Mouse (Mus musculus) heart, embryonic 12.5 days (tissue): ENCODE measurements at regions not wholly inside any gene's neighbourhood (a gene's known extent, or its start where the extent isn't known, plus 50 kb on each side); places are given as distances from the start of the nearest gene placed in this dataset.

ENCODE experiments used
- ATAC-seq: fragments of 200-750 bp; cut with Nextera tagmentation; 2 replicates; pipeline ENCODE4 v1.8.0; 2017; ENCODE audit warnings: moderate TSS enrichment, moderate library complexity; ENCODE audit not compliant: insufficient number of reproducible peaks, low FRiP score
- H3K27ac ChIP-seq: fragments of 300-500 bp; sonication (generic); 2 replicates; pipeline ENCODE4 v1.5.1; 2016; ENCODE audit warnings: mild to moderate bottlenecking, moderate library complexity; ENCODE audit not compliant: poor library complexity, severe bottlenecking
- H3K27me3 ChIP-seq: fragments of 300-500 bp; sonication (generic); replicated peaks from 2 replicates; pipeline ENCODE4 v1.6.1; 2016; ENCODE audit warnings: mild to moderate bottlenecking, moderate library complexity
- H3K36me3 ChIP-seq: fragments of 300-500 bp; sonication (generic); 2 replicates; pipeline ENCODE4 v1.6.1; 2016; ENCODE audit warnings: mild to moderate bottlenecking, moderate library complexity
- H3K4me1 ChIP-seq: fragments of 300-500 bp; sonication (generic); replicated peaks from 2 replicates; pipeline ENCODE4 v1.6.1; 2016; ENCODE audit warnings: mild to moderate bottlenecking
- H3K4me2 ChIP-seq: fragments of 300-500 bp; sonication (generic); 2 replicates; pipeline ENCODE4 v1.6.1; 2016; ENCODE audit warnings: mild to moderate bottlenecking, moderate library complexity
- H3K4me3 ChIP-seq: fragments of 300-500 bp; sonication (generic); 2 replicates; pipeline ENCODE4 v1.5.1; 2016; ENCODE audit warnings: mild to moderate bottlenecking
- H3K9ac ChIP-seq: fragments of 300-500 bp; sonication (generic); 2 replicates; pipeline ENCODE4 v1.6.1; 2016; ENCODE audit warnings: mild to moderate bottlenecking, moderate library complexity
- H3K9me3 ChIP-seq: fragments of 300-500 bp; sonication (generic); replicated peaks from 2 replicates; pipeline ENCODE4 v1.6.1; 2016; ENCODE audit warnings: mild to moderate bottlenecking, moderate library complexity
- WGBS: fragments of 180-500 bp; shearing (Covaris S2); methylation state at CpG from one replicate; pipeline ENCODE4 v1.1.7; 2016; 5-methylcytosine and 5-hydroxymethylcytosine counted together

- H3K9ac ChIP-seq, result no peak overlapping the region
- no peaks in the 10 kb centered on the region for H3K36me3 ChIP-seq
- H3K4me1 ChIP-seq, result no peaks in the 10 kb centered on the region
- H3K4me2 ChIP-seq, result no peak overlapping the region
- H3K4me3 ChIP-seq, result no peak overlapping the region
- ATAC-seq, result no peak
- WGBS, result 0% methylated on average over 1 of the region's 1 CpGs
- H3K9me3 ChIP-seq, result no peaks in the 10 kb centered on the region
- no peak overlapping the region for H3K27ac ChIP-seq
- no peaks in the 10 kb centered on the region for H3K27me3 ChIP-seq
Observed at GRCm38 (mm10) chr10:51792030-51792429, 114.5 kb downstream of the Rfx6 start.

- no peak overlapping the region for H3K4me2 ChIP-seq
- no peak overlapping the region for H3K27ac ChIP-seq
- no peaks in the 10 kb centered on the region for H3K27me3 ChIP-seq
- no peaks in the 10 kb centered on the region for H3K36me3 ChIP-seq
- no peak overlapping the region for H3K9ac ChIP-seq
- H3K4me3 ChIP-seq, result no peak overlapping the region
- 82% methylated on average over 7 of the region's 7 CpGs for WGBS
- H3K4me1 ChIP-seq, result no peaks in the 10 kb centered on the region
- ATAC-seq, result no peak
- H3K9me3 ChIP-seq, result no peaks in the 10 kb centered on the region
Observed at GRCm38 (mm10) chr10:51793876-51794275, 116.3 kb downstream of the Rfx6 start.

- ATAC-seq, result no peak
- H3K36me3 ChIP-seq, result no peaks in the 10 kb centered on the region
- H3K9ac ChIP-seq, result no peak overlapping the region
- H3K4me3 ChIP-seq, result no peak overlapping the region
- H3K9me3 ChIP-seq, result no peaks in the 10 kb centered on the region
- H3K27ac ChIP-seq, result no peak overlapping the region
- H3K4me2 ChIP-seq, result no peak overlapping the region
- WGBS, result 54% methylated on average over 1 of the region's 1 CpGs
- H3K27me3 ChIP-seq, result no peaks in the 10 kb centered on the region
- H3K4me1 ChIP-seq, result no peaks in the 10 kb centered on the region
Observed at GRCm38 (mm10) chr10:51816626-51817025, 139.1 kb downstream of the Rfx6 start.

- no peak overlapping the region for H3K4me3 ChIP-seq
- H3K27me3 ChIP-seq, result no peaks in the 10 kb centered on the region
- 76% methylated on average over 2 of the region's 2 CpGs for WGBS
- H3K4me1 ChIP-seq, result no peaks in the 10 kb centered on the region
- no peak overlapping the region for H3K27ac ChIP-seq
- H3K4me2 ChIP-seq, result no peak overlapping the region
- no peak for ATAC-seq
- no peaks in the 10 kb centered on the region for H3K36me3 ChIP-seq
- no peaks in the 10 kb centered on the region for H3K9me3 ChIP-seq
- no peak overlapping the region for H3K9ac ChIP-seq
Observed at GRCm38 (mm10) chr10:51823900-51824299, 146.3 kb downstream of the Rfx6 start.

GRCm38 (mm10) chr10:51826431-51826964, 148.9 kb downstream of the Rfx6 start:
- no peak for ATAC-seq
- Histone ChIP-seq H3K27me3 (no peaks in the 10 kb centered on the region), H3K4me3 (no peak overlapping the region), H3K4me2 (no peak overlapping the region), H3K9me3 (no peaks in the 10 kb centered on the region), H3K4me1 (no peaks in the 10 kb centered on the region), H3K36me3 (no peaks in the 10 kb centered on the region), H3K27ac (no peak overlapping the region), H3K9ac (no peak overlapping the region)
- 82% methylated on average over 6 of the region's 6 CpGs for WGBS

- no peak overlapping the region for H3K4me3 ChIP-seq
- H3K9me3 ChIP-seq, result no peaks in the 10 kb centered on the region
- H3K4me2 ChIP-seq, result no peak overlapping the region
- no peaks in the 10 kb centered on the region for H3K27me3 ChIP-seq
- H3K9ac ChIP-seq, result no peak overlapping the region
- H3K36me3 ChIP-seq, result no peaks in the 10 kb centered on the region
- no peak overlapping the region for H3K27ac ChIP-seq
- no peak for ATAC-seq
- no peaks in the 10 kb centered on the region for H3K4me1 ChIP-seq
- WGBS, result 37% methylated on average over 4 of the region's 4 CpGs
Observed at GRCm38 (mm10) chr10:51832459-51832858, 154.9 kb downstream of the Rfx6 start.

GRCm38 (mm10) chr10:51843099-51843498, 165.5 kb downstream of the Rfx6 start:
- no peak for ATAC-seq

GRCm38 (mm10) chr10:51846287-51846686, 168.7 kb downstream of the Rfx6 start:
- no peaks in the 10 kb centered on the region for H3K36me3 ChIP-seq
- no peak for ATAC-seq
- 85% methylated on average over 4 of the region's 4 CpGs for WGBS

More at GRCm38 (mm10) chr10:51843099-51843498, 165.5 kb downstream of the Rfx6 start:
- Histone ChIP-seq H3K4me2 (no peak overlapping the region), H3K27me3 (no peaks in the 10 kb centered on the region), H3K4me3 (no peak overlapping the region), H3K36me3 (no peaks in the 10 kb centered on the region), H3K9ac (no peak overlapping the region), H3K9me3 (no peaks in the 10 kb centered on the region), H3K27ac (no peak overlapping the region), H3K4me1 (no peaks in the 10 kb centered on the region)
- 56% methylated on average over 1 of the region's 1 CpGs for WGBS

GRCm38 (mm10) chr10:51869409-51869808, 152.9 kb upstream of the Vgll2 start:
- no peaks in the 10 kb centered on the region for H3K9me3 ChIP-seq
- H3K4me1 ChIP-seq, result no peaks in the 10 kb centered on the region
- 75% methylated on average over 3 of the region's 3 CpGs for WGBS
- no peak overlapping the region for H3K4me3 ChIP-seq
- H3K9ac ChIP-seq, result no peak overlapping the region
- H3K36me3 ChIP-seq, result no peaks in the 10 kb centered on the region
- H3K27ac ChIP-seq, result no peak overlapping the region
- ATAC-seq, result no peak
- H3K27me3 ChIP-seq, result no peaks in the 10 kb centered on the region
- H3K4me2 ChIP-seq, result no peak overlapping the region

More at GRCm38 (mm10) chr10:51846287-51846686, 168.7 kb downstream of the Rfx6 start:
- no peaks in the 10 kb centered on the region for H3K9me3 ChIP-seq
- no peaks in the 10 kb centered on the region for H3K4me1 ChIP-seq
- H3K9ac ChIP-seq, result no peak overlapping the region
- no peak overlapping the region for H3K4me3 ChIP-seq
- no peak overlapping the region for H3K27ac ChIP-seq
- H3K27me3 ChIP-seq, result no peaks in the 10 kb centered on the region
- H3K4me2 ChIP-seq, result no peak overlapping the region

- Histone ChIP-seq H3K4me1 (no peaks in the 10 kb centered on the region), H3K4me2 (no peak overlapping the region), H3K27me3 (no peaks in the 10 kb centered on the region), H3K36me3 (no peaks in the 10 kb centered on the region), H3K27ac (no peak overlapping the region), H3K4me3 (no peak overlapping the region), H3K9ac (no peak overlapping the region), H3K9me3 (no peaks in the 10 kb centered on the region)
- ATAC-seq, result no peak
- WGBS, result 40% methylated on average over 10 of the region's 10 CpGs
Observed at GRCm38 (mm10) chr10:51911066-51911691, 111.1 kb upstream of the Vgll2 start.

- H3K27ac ChIP-seq, result no peak overlapping the region
- no peaks in the 10 kb centered on the region for H3K27me3 ChIP-seq
- no peaks in the 10 kb centered on the region for H3K9me3 ChIP-seq
- 67% methylated on average over 1 of the region's 1 CpGs for WGBS
- no peaks in the 10 kb centered on the region for H3K4me1 ChIP-seq
- no peak overlapping the region for H3K4me3 ChIP-seq
- no peaks in the 10 kb centered on the region for H3K36me3 ChIP-seq
- no peak for ATAC-seq
- H3K4me2 ChIP-seq, result no peak overlapping the region
- H3K9ac ChIP-seq, result no peak overlapping the region
Observed at GRCm38 (mm10) chr10:51912096-51912495, 110.2 kb upstream of the Vgll2 start.

GRCm38 (mm10) chr10:51926644-51927043, 95.7 kb upstream of the Vgll2 start:
- 80% methylated on average over 2 of the region's 2 CpGs for WGBS
- no peak for ATAC-seq
- Histone ChIP-seq H3K4me3 (no peak overlapping the region), H3K27me3 (no peaks in the 10 kb centered on the region), H3K36me3 (no peaks in the 10 kb centered on the region), H3K9ac (no peak overlapping the region), H3K4me1 (peaks cover 9% of the 10 kb centered on the region), H3K4me2 (no peak overlapping the region), H3K27ac (no peak overlapping the region), H3K9me3 (no peaks in the 10 kb centered on the region)
